Mouse (Mus musculus): ENCODE measurements around the gene Dhrs3. TPM values are rescaled to one million over a fixed set of nuclear protein-coding genes. Genes with fewer than 3 reads are reported as not detected.

Gene Dhrs3
- total RNA-seq (2021): 10 to 100 TPM; 30.4 to 45.8 TPM
- long read RNA-seq, experiment 1, transcript Dhrs3-206 (6 exons, 2,337 nt): major isoform, 5 of 25 reads
- long read RNA-seq, experiment 1, partial matches to known transcripts: 17 of 25 reads
- long read RNA-seq, experiment 1, other reads (novel, unspliced or antisense): 2 of 25 reads
- long read RNA-seq, experiment 2, transcript Dhrs3-206 (6 exons, 2,337 nt): major isoform, 5 of 40 reads
- long read RNA-seq, experiment 2, partial matches to known transcripts: 31 of 40 reads
- long read RNA-seq, experiment 2, other reads (novel, unspliced or antisense): 3 of 40 reads

DNA sequence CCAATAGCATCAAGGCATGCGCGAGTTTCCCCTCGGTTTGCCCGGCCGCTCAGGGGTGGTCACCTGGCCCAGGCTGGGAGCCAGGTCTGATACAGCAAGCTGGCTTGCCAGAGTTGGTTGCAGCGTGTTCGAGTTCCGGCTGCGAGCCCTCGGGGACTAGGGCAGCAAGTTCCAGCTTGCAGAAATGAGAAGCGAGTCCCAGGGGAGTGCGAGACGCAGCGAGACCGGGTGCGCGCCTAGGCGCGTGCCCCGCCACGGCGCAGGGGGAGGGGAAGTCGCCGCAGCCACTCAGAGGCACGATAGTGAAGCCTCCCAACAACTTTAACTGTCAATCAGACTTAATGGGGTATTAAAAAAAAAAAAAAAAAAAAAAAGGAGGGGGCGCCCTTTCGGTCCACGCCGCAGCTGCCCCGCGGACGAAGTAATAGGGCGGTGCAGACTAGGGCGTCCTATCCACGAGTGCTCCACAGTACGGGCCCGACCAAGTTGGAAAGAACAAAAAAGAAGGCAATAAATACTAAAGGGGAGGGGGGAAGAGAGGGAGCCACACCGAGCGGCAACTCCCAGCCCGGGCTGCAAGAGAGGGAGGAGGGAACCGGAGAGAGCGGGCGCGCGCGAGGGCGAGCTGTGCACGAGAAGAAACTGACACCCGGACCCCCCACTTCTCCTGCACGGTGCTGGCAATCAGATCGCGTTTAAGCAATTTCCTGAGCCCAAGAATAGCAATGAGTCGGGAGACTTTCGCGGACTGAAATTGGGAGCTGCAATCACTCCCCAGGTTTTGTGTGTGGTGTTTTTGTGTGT lies at the start of gene Dhrs3:
Dhrs3 (plus strand) TSS at position 695 of the 804 bp plus-strand sequence.
- intact Hi-C loops (cut with DNase I): loop anchor here (1.0 to 5.0 kb wide), 3 partner anchors 132 to 235 kb away; no protein-coding TSS in a partner anchor
- peak; percentile 77 to 83 for DNase-seq

GRCm38 (mm10) chr4:144861756-144862505 lies 30.7 kb upstream of the Dhrs3 start:
- DNase-seq: no peak
- intact Hi-C loops (cut with DNase I): no loop called here

DNA sequence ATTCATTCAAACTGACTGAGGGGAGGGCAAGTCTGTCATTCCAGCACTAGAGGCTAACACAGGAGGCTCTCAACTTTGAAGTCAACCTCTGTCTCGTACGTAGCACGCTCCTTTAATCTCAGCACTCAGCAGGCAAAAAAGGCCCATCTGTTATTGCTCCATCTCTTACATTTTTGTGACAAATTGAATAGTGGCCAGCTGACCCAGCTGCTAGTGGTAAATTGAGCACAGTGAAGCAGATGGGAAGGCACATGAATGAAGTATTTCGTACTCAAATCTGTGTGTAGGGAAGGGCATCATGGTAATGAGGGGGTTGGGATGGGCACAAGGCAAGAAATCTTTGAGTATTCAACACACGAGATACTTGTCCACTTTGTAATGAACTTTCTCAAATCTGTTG lies 24.7 kb upstream of the Dhrs3 start:
- intact Hi-C loops (cut with DNase I): no loop called here
- no peak for DNase-seq

- no peak for DNase-seq
- intact Hi-C loops (cut with DNase I): no loop called here
These were observed 24.0 kb upstream of the Dhrs3 start for GRCm38 (mm10) chr4:144868584-144868983.

- intact Hi-C loops (cut with DNase I): no loop called here
- no peak for DNase-seq
These were observed 19.7 kb upstream of the Dhrs3 start for GRCm38 (mm10) chr4:144872905-144873304.

DNA sequence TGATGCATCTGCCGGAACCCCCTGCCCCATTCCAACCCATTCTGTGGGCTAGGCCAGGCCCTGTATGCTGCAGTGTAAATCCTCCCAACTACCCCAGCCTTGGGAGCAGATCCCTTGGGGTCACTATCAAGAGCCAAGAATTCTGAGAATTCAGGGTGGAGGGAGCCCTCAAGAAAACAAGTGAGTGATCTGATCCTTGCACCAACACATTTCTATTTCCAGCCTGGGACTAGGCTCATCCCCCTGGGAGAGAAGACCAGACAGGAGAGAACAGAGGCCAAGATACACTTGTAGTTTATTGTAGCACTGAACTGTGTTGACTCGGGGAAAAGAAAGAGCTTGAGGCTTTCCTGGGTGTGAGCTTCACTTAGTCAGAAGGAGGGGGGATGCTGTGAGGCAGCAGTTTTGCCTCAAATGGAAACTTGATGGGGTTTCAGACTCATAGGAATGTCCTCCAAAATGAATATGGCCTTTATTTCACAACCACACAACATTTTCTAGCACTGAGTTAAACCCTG lies 17.0 kb upstream of the Dhrs3 start:
- no peak for DNase-seq
- intact Hi-C loops (cut with DNase I): loop anchor here (5.0 kb wide), 1 partner anchor 108 kb away; no protein-coding TSS in a partner anchor

- DNase-seq: no peak
- intact Hi-C loops (cut with DNase I): loop anchor here (5.0 kb wide), 1 partner anchor 112 kb away; no protein-coding TSS in a partner anchor
These were observed 13.1 kb upstream of the Dhrs3 start for GRCm38 (mm10) chr4:144879549-144879948.

- intact Hi-C loops (cut with DNase I): no loop called here
- no peak for DNase-seq
These were observed 11.3 kb upstream of the Dhrs3 start for GRCm38 (mm10) chr4:144881376-144881775.

- no peak for DNase-seq
- intact Hi-C loops (cut with DNase I): no loop called here
These were observed 9.7 kb upstream of the Dhrs3 start for GRCm38 (mm10) chr4:144882881-144883331.

GRCm38 (mm10) chr4:144886460-144886859 lies 6.2 kb upstream of the Dhrs3 start:
- intact Hi-C loops (cut with DNase I): loop anchor here (5.0 kb wide), 1 partner anchor 411 kb away; no protein-coding TSS in a partner anchor
- DNase-seq: no peak

DNA sequence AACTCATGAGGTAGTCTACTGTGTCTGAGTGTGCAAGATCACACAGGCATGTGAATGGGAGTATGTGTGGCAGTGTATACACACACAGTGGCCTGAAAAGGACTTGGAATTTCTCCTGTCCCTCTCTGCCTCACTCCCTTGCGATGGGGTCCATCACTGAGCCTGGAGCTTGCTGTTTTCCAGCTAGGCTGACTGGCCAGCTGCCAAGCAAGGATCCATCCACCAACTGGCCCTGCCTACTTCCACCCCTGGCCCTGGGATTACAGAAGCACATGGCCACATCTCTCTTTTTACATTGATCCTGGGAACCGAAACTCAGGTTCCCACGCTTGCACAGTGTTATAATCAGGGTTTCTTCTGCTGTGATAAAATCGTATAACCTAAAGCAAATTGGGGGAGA lies 3.9 kb upstream of the Dhrs3 start:
- no peak for DNase-seq
- intact Hi-C loops (cut with DNase I): loop anchor here (5.0 kb wide), 1 partner anchor 409 kb away; no protein-coding TSS in a partner anchor

- no peak for DNase-seq
- intact Hi-C loops (cut with DNase I): loop anchor here (5.0 kb wide), 3 partner anchors 153 to 408 kb away; no protein-coding TSS in a partner anchor
These were observed 2.9 kb upstream of the Dhrs3 start for GRCm38 (mm10) chr4:144889505-144890301.

- DNase-seq: peak; percentile 20 to 62
- intact Hi-C loops (cut with DNase I): loop anchor here (5.0 kb wide), 2 partner anchors 152 to 237 kb away; no protein-coding TSS in a partner anchor
These were observed 1.9 kb upstream of the Dhrs3 start for GRCm38 (mm10) chr4:144890690-144891120.

DNA sequence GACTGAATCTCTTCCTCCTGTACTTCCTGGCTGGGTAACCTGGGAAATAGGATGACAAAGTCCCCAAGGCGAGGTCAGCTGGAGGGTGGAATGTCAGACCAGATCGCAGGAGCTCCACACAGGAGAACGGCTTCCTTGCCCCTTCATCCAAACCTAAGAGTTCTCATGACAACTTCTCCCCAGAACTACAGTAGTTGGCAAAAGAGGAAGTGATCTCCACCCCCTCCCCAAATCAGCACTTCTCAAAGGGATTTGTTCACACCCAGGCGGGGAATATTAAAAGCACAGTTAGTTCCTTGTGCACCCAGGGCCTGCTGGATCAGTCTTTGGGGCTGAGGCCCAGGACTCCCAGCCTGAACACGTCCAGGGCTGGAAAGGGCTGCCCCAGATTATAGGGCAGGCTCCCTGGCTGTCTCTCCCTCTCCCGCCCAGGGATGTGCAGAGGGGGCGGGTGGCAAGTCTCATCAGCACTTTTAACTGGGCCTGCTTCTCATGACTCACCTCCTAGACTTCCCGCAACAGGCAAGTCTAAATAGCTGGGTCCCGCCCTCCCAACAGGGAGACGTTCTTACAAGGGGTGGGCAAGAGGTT lies 1.4 kb upstream of the Dhrs3 start:
- intact Hi-C loops (cut with DNase I): loop anchor here (5.0 kb wide), 2 partner anchors 151 to 236 kb away; no protein-coding TSS in a partner anchor
- DNase-seq: peak; percentile 49 to 59

DNA sequence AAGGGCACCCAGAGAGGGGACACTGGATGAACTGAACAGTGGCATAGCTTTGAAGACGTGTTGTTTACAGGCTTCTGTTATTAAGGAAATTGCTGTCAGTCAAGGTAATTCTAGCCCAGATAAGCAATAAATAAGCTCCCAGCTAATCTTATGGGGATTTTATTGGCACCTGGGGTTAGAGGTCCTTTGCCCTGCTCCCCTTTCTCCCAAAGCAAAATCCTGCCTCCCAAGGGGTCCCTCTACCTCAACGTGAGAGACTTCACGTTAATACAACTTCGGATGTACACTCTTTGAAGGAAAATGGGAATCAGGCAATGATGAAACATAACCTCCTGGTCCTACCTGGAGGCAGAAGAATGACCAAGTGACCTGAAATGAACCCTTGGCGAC lies 889 bp upstream of the Dhrs3 start:
- intact Hi-C loops (cut with DNase I): loop anchor here (1.0 to 5.0 kb wide), 3 partner anchors 133 to 236 kb away; no protein-coding TSS in a partner anchor

DNA sequence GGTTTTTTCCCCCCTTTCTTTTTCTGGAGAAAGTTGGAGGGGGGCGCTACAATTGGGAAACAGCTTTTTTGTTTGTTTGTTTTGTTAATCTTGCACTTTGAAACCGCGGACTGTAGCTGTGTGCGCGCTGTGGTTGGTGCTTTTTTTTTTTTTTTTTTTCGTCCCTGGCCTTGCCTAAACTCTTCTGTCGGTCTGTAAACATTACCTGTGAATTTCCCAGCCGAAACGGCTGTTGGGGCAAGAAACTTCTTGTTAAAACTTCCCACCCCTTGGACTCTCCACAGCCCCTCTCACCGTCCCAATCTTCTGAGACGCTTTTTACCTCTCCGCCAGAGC lies 278 bp downstream of the Dhrs3 start:
- intact Hi-C loops (cut with DNase I): loop anchor here (1.0 to 5.0 kb wide), 3 partner anchors 131 to 234 kb away; no protein-coding TSS in a partner anchor
- no peak for DNase-seq

More for the DNA sequence above, 889 bp upstream of the Dhrs3 start:
- no peak for DNase-seq

GRCm38 (mm10) chr4:144893561-144894486 lies 1.2 kb downstream of the Dhrs3 start:
- intact Hi-C loops (cut with DNase I): loop anchor here (5.0 kb wide), 2 partner anchors 148 to 233 kb away; no protein-coding TSS in a partner anchor
- peak; percentile 14 to 44 for DNase-seq
